Mouse (Mus musculus) neural tube, embryonic 12.5 days (tissue): ENCODE results near the gene Robo4. TPM values are rescaled to one million over a fixed set of nuclear protein-coding genes. Genes with fewer than 3 reads are reported as not detected.

Experiments used
- ATAC-seq: fragments of 200-750 bp; cut with Nextera tagmentation; 2 replicates; pipeline ENCODE4 v1.8.0; 2017; ENCODE audit warnings: low read depth, mild to moderate bottlenecking, moderate TSS enrichment, moderate library complexity; ENCODE audit not compliant: low FRiP score
- H3K27ac ChIP-seq: fragments of 300-500 bp; sonication (generic); 2 replicates; pipeline ENCODE4 v1.5.1; 2016
- H3K27me3 ChIP-seq: fragments of 300-500 bp; sonication (generic); replicated peaks from 2 replicates; pipeline ENCODE4 v1.6.1; 2016; ENCODE audit warnings: mild to moderate bottlenecking
- H3K36me3 ChIP-seq: fragments of 300-500 bp; sonication (generic); 2 replicates; pipeline ENCODE4 v1.6.1; 2016; ENCODE audit warnings: mild to moderate bottlenecking
- H3K4me1 ChIP-seq: fragments of 300-500 bp; sonication (generic); 2 replicates; pipeline ENCODE4 v1.6.1; 2016
- H3K4me2 ChIP-seq: fragments of 300-500 bp; sonication (generic); replicated peaks from 2 replicates; pipeline ENCODE4 v1.6.1; 2016; ENCODE audit warnings: mild to moderate bottlenecking
- H3K4me3 ChIP-seq: fragments of 300-500 bp; sonication (generic); 2 replicates; pipeline ENCODE4 v1.5.1; 2016
- H3K9ac ChIP-seq: fragments of 300-500 bp; sonication (generic); 2 replicates; pipeline ENCODE4 v1.6.1; 2016; ENCODE audit warnings: mild to moderate bottlenecking
- H3K9me3 ChIP-seq: fragments of 300-500 bp; sonication (generic); 2 replicates; pipeline ENCODE4 v1.6.1; 2016; ENCODE audit warnings: mild to moderate bottlenecking
- WGBS: fragments of 180-500 bp; shearing (Covaris S2); methylation state at CpG from one replicate; pipeline ENCODE4 v1.1.7; 2016; 5-methylcytosine and 5-hydroxymethylcytosine counted together
- polyA plus RNA-seq: library from polyadenylated mRNA; unstranded; fragments of >200 nt; fragmentation: Nextera tagmentation; extraction: Ambion mirVana; gene quantifications from 2 replicates; pipeline ENCODE4 v1.2.1, GENCODE M21; 2016

Robo4 gene
- polyA plus RNA-seq, 1 experiment from 2014 or later, result 9.9 TPM

DNA sequence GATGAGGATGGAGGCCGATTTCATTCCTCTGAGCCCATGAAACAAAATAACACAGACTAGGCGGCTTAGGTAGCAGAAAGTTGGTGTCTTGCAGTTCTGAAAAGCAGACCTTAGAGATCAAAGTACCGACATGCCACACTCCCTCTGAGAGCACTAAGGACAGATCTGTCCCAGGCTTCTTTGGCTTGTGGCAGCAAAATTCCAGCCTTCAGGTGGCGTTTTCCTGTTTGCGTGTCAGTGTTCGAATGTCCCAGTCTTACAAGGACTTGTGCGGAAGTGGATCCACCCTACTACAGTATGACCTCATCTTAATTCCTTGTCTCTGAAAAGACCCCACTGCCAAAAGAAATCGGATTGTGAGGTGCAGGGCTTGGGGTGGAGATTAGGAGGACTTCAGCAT, 32.8 kb upstream of the Robo4 start:
- 81% methylated on average over 8 of the region's 8 CpGs for WGBS
- no peak for ATAC-seq
- Histone ChIP-seq H3K4me3 (no peak overlapping the region), H3K9ac (no peak overlapping the region), H3K9me3 (no peaks in the 10 kb centered on the region), H3K27me3 (no peaks in the 10 kb centered on the region), H3K36me3 (no peaks in the 10 kb centered on the region), H3K4me1 (no peaks in the 10 kb centered on the region), H3K27ac (no peak overlapping the region), H3K4me2 (no peak overlapping the region)

DNA sequence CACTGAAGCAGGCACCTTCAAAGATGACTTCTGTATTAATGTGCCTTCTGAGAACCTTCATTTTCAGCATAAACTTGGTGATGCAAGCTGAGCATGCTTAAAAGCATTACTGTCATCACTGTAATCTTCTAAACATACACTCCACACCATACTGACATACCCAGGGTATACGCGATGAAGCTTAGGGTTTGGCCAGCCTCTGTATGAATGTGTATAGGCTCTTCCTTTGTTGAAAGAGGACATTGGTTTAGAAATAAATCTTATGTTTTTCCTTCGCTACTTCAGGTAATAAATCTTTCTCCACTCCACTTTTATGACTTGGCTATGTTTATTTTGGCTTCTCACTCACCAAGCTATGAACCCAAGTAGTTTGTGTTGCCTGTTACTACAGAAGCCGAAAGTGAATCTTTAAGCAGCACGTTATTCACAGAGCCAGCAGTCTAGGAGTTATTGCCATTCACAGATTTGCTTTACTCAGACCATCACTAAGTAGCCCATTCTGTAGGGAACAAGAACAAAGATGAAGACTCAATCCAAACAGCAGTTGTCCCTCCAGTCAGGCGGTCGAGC, 30.4 kb upstream of the Robo4 start:
- WGBS, result 61% methylated on average over 7 of the region's 7 CpGs
- H3K9ac ChIP-seq, result no peak overlapping the region
- H3K27ac ChIP-seq, result no peak overlapping the region

DNA sequence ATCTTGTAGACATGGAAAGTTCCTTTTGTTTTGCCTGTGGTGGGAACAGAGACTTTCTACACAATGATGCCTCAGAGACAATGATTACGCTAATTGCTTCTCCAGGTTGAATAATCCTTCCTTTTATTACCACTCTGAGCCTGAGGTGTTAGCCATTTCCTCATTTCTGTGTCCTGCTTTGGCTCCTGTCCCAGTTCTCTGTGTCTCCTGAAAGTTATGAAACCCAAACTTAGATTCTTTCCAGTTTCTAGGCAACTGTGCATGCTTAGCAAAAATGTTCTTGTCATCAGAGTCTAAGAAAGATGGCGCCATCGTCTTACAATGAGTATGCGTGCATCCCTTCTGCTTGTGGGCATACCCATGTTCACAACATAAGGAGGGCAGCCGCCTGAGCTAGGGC, 26.0 kb upstream of the Robo4 start:
- no peak for ATAC-seq
- Histone ChIP-seq H3K4me1 (no peaks in the 10 kb centered on the region), H3K4me3 (no peak overlapping the region), H3K4me2 (no peak overlapping the region), H3K9ac (no peak overlapping the region), H3K9me3 (no peaks in the 10 kb centered on the region), H3K27ac (no peak overlapping the region), H3K27me3 (no peaks in the 10 kb centered on the region), H3K36me3 (no peaks in the 10 kb centered on the region)
- 87% methylated on average over 5 of the region's 5 CpGs for WGBS

More for the DNA sequence above, 30.4 kb upstream of the Robo4 start:
- no peak overlapping the region for H3K4me2 ChIP-seq
- H3K4me3 ChIP-seq, result no peak overlapping the region
- no peaks in the 10 kb centered on the region for H3K36me3 ChIP-seq
- H3K27me3 ChIP-seq, result no peaks in the 10 kb centered on the region
- H3K4me1 ChIP-seq, result no peaks in the 10 kb centered on the region
- H3K9me3 ChIP-seq, result no peaks in the 10 kb centered on the region
- no peak for ATAC-seq

DNA sequence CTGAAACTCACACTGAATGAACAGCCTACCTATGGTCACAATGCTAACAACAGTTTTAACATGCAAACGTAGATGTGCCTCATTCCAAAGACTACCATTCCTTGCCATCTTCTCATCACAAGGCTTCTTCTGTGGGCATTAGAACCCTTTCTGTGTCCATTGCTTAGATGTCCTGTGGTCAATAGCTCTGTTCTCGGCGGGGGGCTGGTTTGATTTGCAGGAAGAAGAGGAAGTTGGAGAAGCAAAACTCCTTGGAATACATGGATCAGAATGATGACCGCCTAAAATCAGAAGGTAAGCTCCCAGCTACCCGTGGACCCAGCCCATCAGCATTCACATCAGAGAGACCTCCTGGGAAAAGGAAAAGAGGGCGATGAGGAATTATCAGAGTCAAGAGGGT, 18.5 kb upstream of the Robo4 start:
- Histone ChIP-seq H3K4me2 (no peak overlapping the region), H3K4me3 (no peak overlapping the region), H3K4me1 (peaks cover 7% of the 10 kb centered on the region), H3K27ac (no peak overlapping the region), H3K27me3 (peaks cover 16% of the 10 kb centered on the region; the same call in 1 of the 2 replicates), H3K36me3 (no peaks in the 10 kb centered on the region), H3K9ac (no peak overlapping the region), H3K9me3 (no peaks in the 10 kb centered on the region)
- 92% methylated on average over 6 of the region's 6 CpGs for WGBS
- ATAC-seq, result no peak

DNA sequence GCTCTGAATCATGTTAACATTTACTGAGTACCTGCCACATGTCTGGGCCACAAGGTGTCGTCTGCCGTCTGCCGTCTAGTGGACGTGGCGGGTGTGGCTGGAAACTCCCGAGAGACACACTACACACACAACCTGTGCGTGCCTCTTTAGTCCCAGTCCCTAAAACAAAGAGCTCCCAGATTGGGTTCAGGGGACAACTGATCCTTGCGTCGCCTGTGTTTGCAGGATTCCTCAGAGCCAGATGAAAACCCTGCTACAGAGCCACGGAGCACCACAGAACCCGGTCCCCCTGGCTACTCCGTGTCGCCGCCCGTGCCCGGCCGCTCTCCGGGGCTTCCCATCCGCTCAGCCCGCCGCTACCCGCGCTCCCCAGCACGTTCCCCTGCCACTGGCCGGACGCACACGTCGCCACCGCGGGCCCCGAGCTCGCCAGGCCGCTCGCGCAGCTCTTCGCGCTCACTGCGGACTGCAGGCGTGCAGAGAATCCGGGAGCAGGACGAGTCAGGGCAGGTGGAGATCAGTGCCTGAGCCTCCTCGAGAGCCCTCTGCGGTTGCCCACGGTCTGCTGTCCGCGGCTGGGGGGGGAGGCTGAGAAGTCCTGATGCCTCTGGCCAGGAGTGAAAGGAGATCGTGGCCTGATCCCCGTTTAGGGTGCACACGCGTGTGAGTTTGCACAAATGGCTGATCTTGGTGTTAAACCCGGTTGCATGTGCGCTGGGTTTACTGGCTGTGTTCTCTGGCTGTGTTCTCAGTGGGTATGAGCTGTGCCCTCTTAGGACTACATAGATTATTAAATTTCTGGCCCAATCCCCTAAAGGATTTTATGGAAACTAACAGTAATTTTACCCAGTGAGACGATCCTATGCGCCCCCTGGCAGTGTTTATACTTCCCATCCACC, 17.2 kb upstream of the Robo4 start:
- peak; percentile 82 for ATAC-seq
- Histone ChIP-seq H3K4me2 (peak overlapping the region; percentile 88), H3K9me3 (no peaks in the 10 kb centered on the region), H3K27me3 (peaks cover 16% of the 10 kb centered on the region; the same call in 1 of the 2 replicates), H3K4me3 (peak overlapping the region; percentile 43), H3K36me3 (no peaks in the 10 kb centered on the region), H3K9ac (peak overlapping the region; percentile 74), H3K27ac (no peak overlapping the region), H3K4me1 (peaks cover 7% of the 10 kb centered on the region)
- 9% methylated on average over 54 of the region's 54 CpGs for WGBS

DNA sequence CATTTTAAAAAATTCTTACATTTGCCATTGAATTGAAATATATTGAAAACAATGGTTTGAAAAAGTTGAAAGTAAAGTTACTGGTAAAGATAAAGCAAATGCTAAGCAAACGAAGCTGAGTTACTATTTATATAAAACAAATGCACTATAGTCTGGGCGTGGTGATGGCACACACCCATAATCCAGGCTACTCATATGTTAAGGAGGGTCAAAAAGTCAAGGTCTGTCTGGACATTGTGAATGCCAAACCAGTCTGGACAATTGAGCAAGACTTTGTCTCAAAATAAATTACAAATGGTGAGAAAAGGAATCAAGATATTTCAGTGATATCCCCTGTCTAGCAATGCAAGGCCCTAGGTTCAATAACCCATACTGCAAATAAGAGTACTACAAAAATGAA, 10.8 kb upstream of the Robo4 start:
- Histone ChIP-seq H3K27me3 (peaks cover 7% of the 10 kb centered on the region; the same call in 1 of the 2 replicates), H3K9ac (no peak overlapping the region), H3K4me2 (no peak overlapping the region), H3K4me3 (no peak overlapping the region), H3K27ac (no peak overlapping the region), H3K9me3 (no peaks in the 10 kb centered on the region), H3K36me3 (no peaks in the 10 kb centered on the region), H3K4me1 (no peaks in the 10 kb centered on the region)
- WGBS, result 80% methylated on average over 2 of the region's 2 CpGs
- ATAC-seq, result no peak

DNA sequence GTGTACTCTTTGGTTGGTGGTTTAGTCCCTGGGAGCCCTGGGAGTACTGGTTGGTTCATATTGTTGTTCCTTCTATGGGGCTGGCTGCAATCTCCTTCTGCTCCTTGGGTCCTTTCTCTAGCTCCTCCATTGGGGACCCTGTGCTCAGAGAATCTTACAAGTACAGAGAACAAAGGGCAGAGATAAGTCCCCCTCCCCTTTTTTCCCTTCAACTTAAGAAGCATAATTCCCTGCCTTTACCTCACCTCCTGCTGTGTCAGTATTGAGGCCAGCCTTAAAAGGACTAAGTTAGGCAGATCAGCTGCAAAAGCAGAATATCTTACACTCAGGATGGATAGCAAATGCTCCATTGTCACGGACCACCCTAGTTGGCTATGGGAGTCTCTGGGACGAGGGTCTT, 9.6 kb upstream of the Robo4 start:
- Histone ChIP-seq H3K9me3 (no peaks in the 10 kb centered on the region), H3K9ac (no peak overlapping the region), H3K4me3 (no peak overlapping the region), H3K27ac (no peak overlapping the region), H3K27me3 (0 out of 2 replicates have a peak, but pooled peaks cover under 1% of the 10 kb centered on the region), H3K4me2 (no peak overlapping the region), H3K4me1 (no peaks in the 10 kb centered on the region), H3K36me3 (no peaks in the 10 kb centered on the region)
- 70% methylated on average over 2 of the region's 2 CpGs for WGBS
- ATAC-seq, result no peak

DNA sequence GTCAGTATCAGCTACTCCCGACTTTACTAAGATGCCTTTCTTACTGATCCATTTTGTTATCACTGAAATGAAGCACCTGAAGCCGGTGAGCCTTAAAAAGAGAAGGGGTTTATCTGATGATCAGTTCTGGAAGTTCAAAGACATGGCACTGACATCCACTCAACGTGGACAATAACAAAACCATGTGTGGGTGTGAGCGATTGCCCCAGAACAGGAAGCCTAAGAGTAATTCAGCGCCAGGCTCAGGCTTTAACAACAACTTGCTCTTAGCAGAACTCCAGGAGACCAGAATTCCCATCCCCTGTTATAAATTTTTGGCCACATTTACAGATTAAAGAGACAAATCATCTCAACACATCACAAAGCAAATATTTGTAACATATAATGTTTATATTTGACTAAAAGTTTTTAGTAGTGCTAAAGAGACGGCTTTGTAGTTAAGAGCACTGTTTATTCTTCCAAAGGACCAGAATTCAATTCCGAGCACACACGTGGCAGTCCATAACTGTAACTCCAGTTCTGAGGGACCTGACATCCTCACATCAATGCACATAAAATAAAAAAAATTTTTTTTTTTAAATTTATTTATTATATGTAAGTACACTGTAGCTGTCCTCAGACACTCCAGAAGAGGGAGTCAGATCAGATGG, 8.1 kb upstream of the Robo4 start:
- ATAC-seq, result no peak
- no peak overlapping the region for H3K4me2 ChIP-seq
- no peaks in the 10 kb centered on the region for H3K4me1 ChIP-seq
- H3K9ac ChIP-seq, result no peak overlapping the region
- 77% methylated on average over 8 of the region's 8 CpGs for whole genome bisulfite sequencing
- H3K4me3 ChIP-seq, result no peak overlapping the region
- H3K27ac ChIP-seq, result no peak overlapping the region
- no peaks in the 10 kb centered on the region for H3K9me3 ChIP-seq
- no peaks in the 10 kb centered on the region for H3K27me3 ChIP-seq
- H3K36me3 ChIP-seq, result no peaks in the 10 kb centered on the region

DNA sequence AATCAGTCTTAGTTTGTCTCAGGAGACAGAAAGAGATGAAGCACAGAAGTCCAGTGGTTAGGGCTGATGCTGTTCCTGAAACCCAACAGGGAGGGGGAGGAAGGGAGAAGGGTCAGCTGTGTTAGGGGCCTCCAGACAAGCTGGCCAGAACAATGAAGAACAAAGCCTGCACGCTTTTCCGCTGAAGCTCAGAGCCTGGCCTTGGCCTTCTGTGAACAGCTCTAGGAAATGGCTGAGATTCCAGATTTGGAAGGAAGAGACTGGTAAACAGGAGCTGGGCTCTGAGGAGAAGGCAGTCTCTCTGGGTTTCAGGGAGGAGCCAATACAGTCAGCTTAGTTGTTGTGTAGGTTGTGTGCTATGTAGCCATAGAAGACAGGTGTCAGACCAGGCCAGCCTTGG, 1.1 kb upstream of the Robo4 start:
- Histone ChIP-seq H3K4me1 (no peaks in the 10 kb centered on the region), H3K27me3 (no peaks in the 10 kb centered on the region; the same call in 1 of the 2 replicates), H3K27ac (no peak overlapping the region), H3K9ac (no peak overlapping the region), H3K9me3 (no peaks in the 10 kb centered on the region), H3K36me3 (no peaks in the 10 kb centered on the region), H3K4me2 (no peak overlapping the region), H3K4me3 (no peak overlapping the region)
- WGBS, result 66% methylated on average over 2 of the region's 2 CpGs
- no peak for ATAC-seq

DNA sequence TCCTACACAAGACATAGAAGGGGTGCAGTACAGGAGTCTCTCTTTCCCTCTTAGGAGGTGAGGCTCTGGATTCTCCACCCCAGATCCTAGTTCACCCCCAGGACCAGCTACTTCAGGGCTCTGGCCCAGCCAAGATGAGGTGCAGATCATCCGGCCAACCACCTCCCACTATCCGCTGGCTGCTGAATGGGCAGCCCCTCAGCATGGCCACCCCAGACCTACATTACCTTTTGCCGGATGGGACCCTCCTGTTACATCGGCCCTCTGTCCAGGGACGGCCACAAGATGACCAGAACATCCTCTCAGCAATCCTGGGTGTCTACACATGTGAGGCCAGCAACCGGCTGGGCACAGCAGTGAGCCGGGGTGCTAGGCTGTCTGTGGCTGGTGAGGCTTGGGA, 804 bp downstream of the Robo4 start:
- no peaks in the 10 kb centered on the region for H3K9me3 ChIP-seq
- no peak overlapping the region for H3K4me2 ChIP-seq
- H3K4me1 ChIP-seq, result no peaks in the 10 kb centered on the region
- no peak for ATAC-seq
- H3K4me3 ChIP-seq, result no peak overlapping the region
- no peak overlapping the region for H3K27ac ChIP-seq
- H3K27me3 ChIP-seq, result peaks cover 2% of the 10 kb centered on the region; the same call in 1 of the 2 replicates
- WGBS, result 92% methylated on average over 7 of the region's 7 CpGs
- no peak overlapping the region for H3K9ac ChIP-seq
- no peaks in the 10 kb centered on the region for H3K36me3 ChIP-seq

DNA sequence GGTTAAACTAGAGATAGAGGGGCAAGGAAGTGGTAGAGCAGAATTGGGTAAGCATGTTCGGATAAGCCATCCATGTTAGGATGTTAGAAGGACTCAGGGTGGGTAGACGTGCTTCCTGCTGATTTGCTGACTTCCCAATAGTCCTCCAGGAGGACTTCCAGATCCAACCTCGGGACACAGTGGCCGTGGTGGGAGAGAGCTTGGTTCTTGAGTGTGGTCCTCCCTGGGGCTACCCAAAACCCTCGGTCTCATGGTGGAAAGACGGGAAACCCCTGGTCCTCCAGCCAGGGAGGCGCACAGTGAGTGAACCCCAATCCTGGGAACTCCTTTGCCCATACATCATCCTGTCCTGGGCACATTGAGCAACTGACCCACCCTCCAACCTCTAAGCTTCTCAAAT, 1.3 kb downstream of the Robo4 start:
- Histone ChIP-seq H3K4me1 (peaks cover 3% of the 10 kb centered on the region; the same call in 1 of the 2 replicates), H3K4me3 (no peak overlapping the region), H3K36me3 (no peaks in the 10 kb centered on the region), H3K9ac (no peak overlapping the region), H3K27ac (no peak overlapping the region), H3K27me3 (peaks cover 2% of the 10 kb centered on the region; the same call in 1 of the 2 replicates), H3K4me2 (no peak overlapping the region), H3K9me3 (no peaks in the 10 kb centered on the region)
- ATAC-seq, result no peak
- 85% methylated on average over 7 of the region's 7 CpGs for WGBS

DNA sequence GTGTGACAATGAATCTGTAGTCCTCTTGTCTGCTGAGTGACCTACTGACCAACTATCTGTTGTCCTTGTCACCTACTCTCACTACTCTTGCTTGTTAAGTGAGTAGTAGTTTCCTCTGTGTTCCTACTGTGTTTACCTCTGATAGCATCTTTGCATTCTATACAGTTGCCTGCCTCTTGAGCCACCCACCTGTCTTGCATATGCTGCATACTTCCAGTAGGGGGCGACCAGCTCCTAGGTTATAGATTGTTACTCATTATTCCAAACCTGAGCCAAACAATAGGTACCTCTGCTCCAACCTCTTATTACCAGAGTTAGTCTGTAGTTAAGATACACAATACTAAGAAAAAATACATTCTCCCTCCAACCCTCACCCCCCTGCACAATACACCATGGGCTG, 4.7 kb downstream of the Robo4 start:
- H3K27me3 ChIP-seq, result peaks cover 2% of the 10 kb centered on the region; the same call in 1 of the 2 replicates
- no peaks in the 10 kb centered on the region for H3K36me3 ChIP-seq
- no peak overlapping the region for H3K4me2 ChIP-seq
- ATAC-seq, result no peak
- 0% methylated on average over 1 of the region's 1 CpGs for WGBS
- no peak overlapping the region for H3K27ac ChIP-seq
- H3K4me3 ChIP-seq, result no peak overlapping the region
- H3K9ac ChIP-seq, result no peak overlapping the region
- no peaks in the 10 kb centered on the region for H3K9me3 ChIP-seq
- H3K4me1 ChIP-seq, result peaks cover 3% of the 10 kb centered on the region; the same call in 1 of the 2 replicates
